Mouse (Mus musculus) monocyte, adult 59 days (primary cell): ENCODE results near the gene Aipl1. TPM values are rescaled to one million over a fixed set of nuclear protein-coding genes. Genes with fewer than 3 reads are reported as not detected.

ENCODE experiments used
- total RNA-seq, 2 experiments: library from RNA; stranded (reverse); gene quantifications; one replicate each; pipeline ENCODE4 v1.2.4; 2023

The Aipl1 gene
- not detected for total RNA-seq

GRCm38 (mm10) chr11:72037409-72037808, at the start of gene Aipl1:
Gene Aipl1, minus strand, starts transcription at chr11:72037509.

GRCm38 (mm10) chr11:72041768-72042607, 4.7 kb upstream of the Aipl1 start, which contains the start of gene Pimreg:
Gene Pimreg, plus strand, starts transcription at chr11:72042032.

Other genes with a start within 250 kb of the Aipl1 start
- under 1 TPM; 0.33 to 0.81 TPM for gene Pimreg, start 4.5 kb upstream of the Aipl1 start, total RNA-seq
- gene Pitpnm3, start 98.3 kb upstream of the Aipl1 start, total RNA-seq: not detected
- gene Gm43951, start 169.3 kb upstream of the Aipl1 start, total RNA-seq: under 1 TPM; 0.52 to 0.92 TPM
- gene 4933427D14Rik, start 169.9 kb upstream of the Aipl1 start, total RNA-seq: 1 to 10 TPM; 6.1 to 9.5 TPM
- 10 to 100 TPM; 42.9 to 60.5 TPM for gene Txndc17, start 170.0 kb upstream of the Aipl1 start, total RNA-seq
- 10 to 100 TPM; 16.1 to 17.5 TPM for gene Med31, start 178.1 kb upstream of the Aipl1 start, total RNA-seq
- gene Slc13a5, start 229.7 kb upstream of the Aipl1 start, total RNA-seq: not detected